Mouse (Mus musculus): ENCODE data around the gene Cdnf. TPM values are rescaled to one million over a fixed set of nuclear protein-coding genes. Genes with fewer than 3 reads are reported as not detected.

Gene Cdnf
- polyA plus RNA-seq, 1 experiment, result 1.5 TPM

DNA sequence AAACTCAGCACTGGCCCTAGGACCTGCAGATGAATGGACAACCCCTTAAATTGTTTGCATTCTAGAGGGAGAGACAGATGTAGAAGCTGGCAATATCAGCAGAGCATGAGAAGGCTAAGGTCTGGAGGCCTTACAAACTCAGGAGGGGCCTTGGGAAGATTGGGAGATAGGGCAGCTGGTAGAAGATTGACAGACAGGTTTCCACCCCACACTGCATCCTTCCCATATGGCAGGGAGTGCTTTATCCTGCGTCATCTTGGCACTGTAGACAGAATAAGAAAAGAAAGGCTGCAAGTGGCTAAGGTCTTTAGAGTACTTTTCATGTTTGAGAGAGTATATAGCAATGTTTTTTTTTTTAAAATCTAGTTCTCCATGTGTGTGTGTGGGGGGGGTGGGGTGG lies 62.3 kb downstream of the Cdnf start:
- Histone ChIP-seq H3K4me1 (ENCODE audit: control insufficient read depth, insufficient read depth, low read length) (no peaks in the 10 kb centered on the region), H3K27ac (ENCODE audit: insufficient read depth, low read length) (no peak overlapping the region), H3K4me3 (ENCODE audit: insufficient read depth, low read length) (no peak overlapping the region)
- no peak for TF ChIP-seq POLR2A (IDR thresholded peaks at IDR 0.05; ENCODE audit: extremely low read depth, insufficient read depth, low read length)

Other genes starting within 250 kb of the Cdnf start
- gene Nmt2, start 228.8 kb upstream of the Cdnf start, polyA plus RNA-seq (2012; rRNA removed), result 52.5 and 53.3 TPM in 2 replicates
- 11.0 and 11.7 TPM in 2 replicates for gene Rpp38, start 180.4 kb upstream of the Cdnf start, polyA plus RNA-seq (2012; rRNA removed)
- 1.2 and 1.4 TPM in 2 replicates for gene Acbd7, start 176.9 kb upstream of the Cdnf start, polyA plus RNA-seq (2012; rRNA removed)
- gene Olah, start 115.8 kb upstream of the Cdnf start, polyA plus RNA-seq (2012; rRNA removed), result not detected in 2 replicates
- gene Meig1, start 90.4 kb upstream of the Cdnf start, polyA plus RNA-seq (2012; rRNA removed), result 3.5 and 3.9 TPM in 2 replicates
- gene Dclre1c, start 88.9 kb upstream of the Cdnf start, polyA plus RNA-seq (2012; rRNA removed), result 11.6 and 13.2 TPM in 2 replicates
- gene Suv39h2, start 38.0 kb upstream of the Cdnf start, polyA plus RNA-seq (2012; rRNA removed), result 2.4 and 2.5 TPM in 2 replicates
- 2.4 and 2.5 TPM in 2 replicates for gene Gm45902, start 240 bp upstream of the Cdnf start, polyA plus RNA-seq (2012; rRNA removed)
- 52.7 TPM in 2 replicates for gene Hspa14, start 216 bp upstream of the Cdnf start, polyA plus RNA-seq (2012; rRNA removed)
- gene Fam107b, start 57.5 kb downstream of the Cdnf start, polyA plus RNA-seq (2012; rRNA removed), result 8.0 and 9.5 TPM in 2 replicates